Mouse (Mus musculus): ENCODE data around the gene Bcat1. TPM values are rescaled to one million over a fixed set of nuclear protein-coding genes. Genes with fewer than 3 reads are reported as not detected.

The Bcat1 gene
- polyA plus RNA-seq, 1 experiment from 2014 or later: 11.1 TPM

- H3K27ac ChIP-seq (ENCODE audit: poor library complexity, severe bottlenecking): no peak overlapping the region
- H3K4me1 ChIP-seq (replicated peaks): peaks cover 4% of the 10 kb centered on the region
- no peak overlapping the region for H3K4me3 ChIP-seq
- no peak overlapping the region for H3K4me2 ChIP-seq
- H3K9me3 ChIP-seq (replicated peaks): no peaks in the 10 kb centered on the region
- ATAC-seq (ENCODE audit: insufficient number of reproducible peaks, low FRiP score): no peak
- H3K9ac ChIP-seq: no peak overlapping the region
- H3K36me3 ChIP-seq: no peaks in the 10 kb centered on the region
- H3K27me3 ChIP-seq (replicated peaks): 0 out of 2 replicates have a peak, but pooled peaks cover 5% of the 10 kb centered on the region
- WGBS: 64% methylated on average over 5 of the region's 5 CpGs
Measured at GRCm38 (mm10) chr6:145090928-145091327, 14.9 kb upstream of the Bcat1 start.

- ATAC-seq (ENCODE audit: insufficient number of reproducible peaks, low FRiP score): no peak
- WGBS: 77% methylated on average over 6 of the region's 6 CpGs
- Histone ChIP-seq H3K27ac (ENCODE audit: poor library complexity, severe bottlenecking) (no peak overlapping the region), H3K4me1 (replicated peaks) (peaks cover 4% of the 10 kb centered on the region), H3K4me3 (no peak overlapping the region), H3K27me3 (replicated peaks) (0 out of 2 replicates have a peak, but pooled peaks cover 5% of the 10 kb centered on the region), H3K36me3 (no peaks in the 10 kb centered on the region), H3K4me2 (no peak overlapping the region), H3K9me3 (replicated peaks) (no peaks in the 10 kb centered on the region), H3K9ac (no peak overlapping the region)
Measured at GRCm38 (mm10) chr6:145090201-145090863, 14.3 kb upstream of the Bcat1 start.

- Histone ChIP-seq H3K27me3 (replicated peaks) (0 out of 2 replicates have a peak, but pooled peaks cover 5% of the 10 kb centered on the region), H3K4me3 (no peak overlapping the region), H3K36me3 (no peaks in the 10 kb centered on the region), H3K4me2 (no peak overlapping the region), H3K27ac (ENCODE audit: poor library complexity, severe bottlenecking) (no peak overlapping the region), H3K4me1 (replicated peaks) (peaks cover 4% of the 10 kb centered on the region), H3K9ac (no peak overlapping the region), H3K9me3 (replicated peaks) (no peaks in the 10 kb centered on the region)
- no peak for ATAC-seq (ENCODE audit: insufficient number of reproducible peaks, low FRiP score)
- 31% methylated on average over 4 of the region's 4 CpGs for WGBS
Measured at GRCm38 (mm10) chr6:145089373-145089772, 13.4 kb upstream of the Bcat1 start.

GRCm38 (mm10) chr6:145088451-145089113 lies 12.6 kb upstream of the Bcat1 start:
- 0 out of 2 replicates have a peak, but pooled peaks cover 5% of the 10 kb centered on the region for H3K27me3 ChIP-seq (replicated peaks)
- H3K4me3 ChIP-seq: no peak overlapping the region
- no peaks in the 10 kb centered on the region for H3K36me3 ChIP-seq
- H3K9me3 ChIP-seq (replicated peaks): no peaks in the 10 kb centered on the region
- no peak overlapping the region for H3K9ac ChIP-seq
- no peak overlapping the region for H3K4me2 ChIP-seq
- no peak overlapping the region for H3K27ac ChIP-seq (ENCODE audit: poor library complexity, severe bottlenecking)
- 46% methylated on average over 4 of the region's 4 CpGs for WGBS
- peaks cover 4% of the 10 kb centered on the region for H3K4me1 ChIP-seq (replicated peaks)
- ATAC-seq (ENCODE audit: insufficient number of reproducible peaks, low FRiP score): no peak

- H3K27ac ChIP-seq (ENCODE audit: poor library complexity, severe bottlenecking): no peak overlapping the region
- no peaks in the 10 kb centered on the region for H3K36me3 ChIP-seq
- H3K4me3 ChIP-seq: no peak overlapping the region
- ATAC-seq (ENCODE audit: insufficient number of reproducible peaks, low FRiP score): no peak
- no peaks in the 10 kb centered on the region for H3K9me3 ChIP-seq (replicated peaks)
- H3K4me1 ChIP-seq (replicated peaks): peaks cover 4% of the 10 kb centered on the region
- 88% methylated on average over 8 of the region's 8 CpGs for WGBS
- H3K27me3 ChIP-seq (replicated peaks): no peaks in the 10 kb centered on the region
- no peak overlapping the region for H3K9ac ChIP-seq
- no peak overlapping the region for H3K4me2 ChIP-seq
Measured at GRCm38 (mm10) chr6:145084343-145085117, 8.5 kb upstream of the Bcat1 start.

- no peak overlapping the region for H3K4me3 ChIP-seq
- ATAC-seq (ENCODE audit: insufficient number of reproducible peaks, low FRiP score): no peak
- H3K9ac ChIP-seq: no peak overlapping the region
- no peaks in the 10 kb centered on the region for H3K9me3 ChIP-seq (replicated peaks)
- no peak overlapping the region for H3K4me2 ChIP-seq
- peaks cover 8% of the 10 kb centered on the region; the same call in 1 of the 2 replicates for H3K27me3 ChIP-seq (replicated peaks)
- no peaks in the 10 kb centered on the region for H3K36me3 ChIP-seq
- H3K27ac ChIP-seq (ENCODE audit: poor library complexity, severe bottlenecking): no peak overlapping the region
- no peaks in the 10 kb centered on the region for H3K4me1 ChIP-seq (replicated peaks)
- 60% methylated on average over 4 of the region's 4 CpGs for WGBS
Measured at GRCm38 (mm10) chr6:145081721-145082120, 5.7 kb upstream of the Bcat1 start.

GRCm38 (mm10) chr6:145079087-145079759 lies 3.2 kb upstream of the Bcat1 start:
- Histone ChIP-seq H3K4me3 (no peak overlapping the region), H3K27me3 (replicated peaks) (peaks cover 23% of the 10 kb centered on the region), H3K27ac (ENCODE audit: poor library complexity, severe bottlenecking) (no peak overlapping the region), H3K9ac (no peak overlapping the region), H3K9me3 (replicated peaks) (no peaks in the 10 kb centered on the region), H3K4me1 (replicated peaks) (peaks cover 11% of the 10 kb centered on the region), H3K4me2 (no peak overlapping the region), H3K36me3 (no peaks in the 10 kb centered on the region)
- no peak for ATAC-seq (ENCODE audit: insufficient number of reproducible peaks, low FRiP score)
- WGBS: 59% methylated on average over 9 of the region's 9 CpGs

- Histone ChIP-seq H3K36me3 (no peaks in the 10 kb centered on the region), H3K4me1 (replicated peaks) (peaks cover 11% of the 10 kb centered on the region), H3K9me3 (replicated peaks) (no peaks in the 10 kb centered on the region), H3K27ac (ENCODE audit: poor library complexity, severe bottlenecking) (no peak overlapping the region), H3K4me2 (peak overlapping the region; percentile 98), H3K9ac (no peak overlapping the region), H3K4me3 (peak overlapping the region; percentile 57), H3K27me3 (replicated peaks) (peaks cover 35% of the 10 kb centered on the region)
- ATAC-seq (ENCODE audit: insufficient number of reproducible peaks, low FRiP score): no peak
- 24% methylated on average over 9 of the region's 9 CpGs for WGBS
Measured at GRCm38 (mm10) chr6:145076286-145076685, 302 bp upstream of the Bcat1 start.

- no peak overlapping the region for H3K27ac ChIP-seq (ENCODE audit: poor library complexity, severe bottlenecking)
- H3K4me3 ChIP-seq: peak overlapping the region; percentile 57
- H3K4me1 ChIP-seq (replicated peaks): peaks cover 11% of the 10 kb centered on the region
- peak overlapping the region; percentile 58 for H3K9ac ChIP-seq
- no peaks in the 10 kb centered on the region for H3K9me3 ChIP-seq (replicated peaks)
- peak overlapping the region; percentile 98 for H3K4me2 ChIP-seq
- WGBS: under 1% methylated on average over 20 of the region's 20 CpGs
- H3K27me3 ChIP-seq (replicated peaks): peaks cover 35% of the 10 kb centered on the region
- ATAC-seq (ENCODE audit: insufficient number of reproducible peaks, low FRiP score): no peak
- H3K36me3 ChIP-seq: no peaks in the 10 kb centered on the region
Measured at GRCm38 (mm10) chr6:145075088-145075547, 866 bp downstream of the Bcat1 start.

GRCm38 (mm10) chr6:145074461-145074860 lies 1.5 kb downstream of the Bcat1 start:
- ATAC-seq (ENCODE audit: insufficient number of reproducible peaks, low FRiP score): no peak
- peaks cover 11% of the 10 kb centered on the region for H3K4me1 ChIP-seq (replicated peaks)
- H3K27ac ChIP-seq (ENCODE audit: poor library complexity, severe bottlenecking): no peak overlapping the region
- no peak overlapping the region for H3K9ac ChIP-seq
- peaks cover 35% of the 10 kb centered on the region for H3K27me3 ChIP-seq (replicated peaks)
- H3K36me3 ChIP-seq: no peaks in the 10 kb centered on the region
- no peaks in the 10 kb centered on the region for H3K9me3 ChIP-seq (replicated peaks)
- H3K4me2 ChIP-seq: no peak overlapping the region
- H3K4me3 ChIP-seq: no peak overlapping the region

Data from heart, embryonic 12.5 days (tissue).